Mouse (Mus musculus): ENCODE measurements around the gene Clstn3.
"Not testable (repeated sequence)": the region's sequence is repeated elsewhere in the genome, so short reads cannot be mapped to it uniquely, and the experiment has no call there.

The Clstn3 gene

GRCm38 (mm10) chr6:124407180-124407579 is 57.4 kb downstream of the Clstn3 start:
- no peak for DNase-seq

GRCm38 (mm10) chr6:124406326-124406725 is 58.3 kb downstream of the Clstn3 start:
- no peak for DNase-seq

- no peak for DNase-seq
Measured at GRCm38 (mm10) chr6:124399738-124400137, 64.9 kb downstream of the Clstn3 start.

- DNase-seq, result not testable (repeated sequence)
Measured at GRCm38 (mm10) chr6:124394991-124395390, 69.6 kb downstream of the Clstn3 start.
